Mouse (Mus musculus): Measurements from ENCODE around the gene Elovl7. TPM values are rescaled to one million over a fixed set of nuclear protein-coding genes. Genes with fewer than 3 reads are reported as not detected.

Gene Elovl7
- total RNA-seq (2021), result 1 to 10 TPM; 7.5 to 7.6 TPM

- DNase-seq, result peak; percentile 78
Measured at GRCm38 (mm10) chr13:108214081-108214484, at the start of gene Elovl7. TSS of gene Elovl7 (plus strand) at chr13:108214404.

- DNase-seq, result no peak
Measured at GRCm38 (mm10) chr13:108164621-108165020, 49.6 kb upstream of the Elovl7 start.

- no peak for DNase-seq
Measured at GRCm38 (mm10) chr13:108170002-108170401, 44.2 kb upstream of the Elovl7 start.

GRCm38 (mm10) chr13:108170511-108170910 is 43.7 kb upstream of the Elovl7 start:
- no peak for DNase-seq

- DNase-seq, result no peak
Measured at GRCm38 (mm10) chr13:108179618-108180017, 34.6 kb upstream of the Elovl7 start.

GRCm38 (mm10) chr13:108180821-108181220 is 33.4 kb upstream of the Elovl7 start:
- DNase-seq, result no peak

GRCm38 (mm10) chr13:108184743-108185255 is 29.4 kb upstream of the Elovl7 start:
- DNase-seq, result no peak

GRCm38 (mm10) chr13:108185530-108185929 is 28.7 kb upstream of the Elovl7 start:
- no peak for DNase-seq

GRCm38 (mm10) chr13:108187994-108188393 is 26.2 kb upstream of the Elovl7 start:
- no peak for DNase-seq

GRCm38 (mm10) chr13:108191074-108191720 is 23.0 kb upstream of the Elovl7 start:
- peak; percentile 40 to 51 for DNase-seq

GRCm38 (mm10) chr13:108195474-108195873 is 18.7 kb upstream of the Elovl7 start:
- DNase-seq, result no peak

- DNase-seq, result no peak
Measured at GRCm38 (mm10) chr13:108204857-108205256, 9.3 kb upstream of the Elovl7 start.

GRCm38 (mm10) chr13:108207447-108207846 is 6.8 kb upstream of the Elovl7 start:
- no peak for DNase-seq

- no peak for DNase-seq
Measured at GRCm38 (mm10) chr13:108208090-108208489, 6.1 kb upstream of the Elovl7 start.

- no peak for DNase-seq
Measured at GRCm38 (mm10) chr13:108210960-108211359, 3.2 kb upstream of the Elovl7 start.

- DNase-seq, result no peak
Measured at GRCm38 (mm10) chr13:108212397-108213018, 1.7 kb upstream of the Elovl7 start.

- peak in 1 of 2 experiments; percentile 18 for DNase-seq
Measured at GRCm38 (mm10) chr13:108214485-108215107, 392 bp downstream of the Elovl7 start.

GRCm38 (mm10) chr13:108215231-108215780 is 1.1 kb downstream of the Elovl7 start:
- no peak for DNase-seq

GRCm38 (mm10) chr13:108219773-108220172 is 5.6 kb downstream of the Elovl7 start:
- DNase-seq, result no peak

- no peak for DNase-seq
Measured at GRCm38 (mm10) chr13:108229191-108229590, 15.0 kb downstream of the Elovl7 start.

GRCm38 (mm10) chr13:108229634-108230330 is 15.6 kb downstream of the Elovl7 start:
- DNase-seq, result no peak

- DNase-seq, result no peak
Measured at GRCm38 (mm10) chr13:108240012-108240411, 25.8 kb downstream of the Elovl7 start.

- no peak for DNase-seq
Measured at GRCm38 (mm10) chr13:108241715-108242114, 27.5 kb downstream of the Elovl7 start.

All from layer of hippocampus, postnatal 36 days (tissue).